Mouse (Mus musculus) heart, adult 2 months (tissue): ENCODE measurements around the gene Olfr576.

ENCODE experiments used
- CTCF ChIP-seq: fragments of 200-600 bp; IDR thresholded peaks from 2 replicates; pipeline ENCODE4 v1.8.1; 2022; ENCODE audit warnings: antibody characterized with exemption, mild to moderate bottlenecking, moderate library complexity
- EP300 ChIP-seq: fragments of 200-500 bp; IDR thresholded peaks from 2 replicates; pipeline ENCODE4 v1.6.1; 2011; ENCODE audit warnings: low read depth, low read length, control low read depth; ENCODE audit not compliant: insufficient read depth
- POLR2A ChIP-seq: fragments of 200-500 bp; IDR thresholded peaks from 2 replicates; pipeline ENCODE4 v1.6.1; 2011; ENCODE audit warnings: mild to moderate bottlenecking, low read depth, low read length, control low read depth; ENCODE audit not compliant: insufficient read depth

DNA sequence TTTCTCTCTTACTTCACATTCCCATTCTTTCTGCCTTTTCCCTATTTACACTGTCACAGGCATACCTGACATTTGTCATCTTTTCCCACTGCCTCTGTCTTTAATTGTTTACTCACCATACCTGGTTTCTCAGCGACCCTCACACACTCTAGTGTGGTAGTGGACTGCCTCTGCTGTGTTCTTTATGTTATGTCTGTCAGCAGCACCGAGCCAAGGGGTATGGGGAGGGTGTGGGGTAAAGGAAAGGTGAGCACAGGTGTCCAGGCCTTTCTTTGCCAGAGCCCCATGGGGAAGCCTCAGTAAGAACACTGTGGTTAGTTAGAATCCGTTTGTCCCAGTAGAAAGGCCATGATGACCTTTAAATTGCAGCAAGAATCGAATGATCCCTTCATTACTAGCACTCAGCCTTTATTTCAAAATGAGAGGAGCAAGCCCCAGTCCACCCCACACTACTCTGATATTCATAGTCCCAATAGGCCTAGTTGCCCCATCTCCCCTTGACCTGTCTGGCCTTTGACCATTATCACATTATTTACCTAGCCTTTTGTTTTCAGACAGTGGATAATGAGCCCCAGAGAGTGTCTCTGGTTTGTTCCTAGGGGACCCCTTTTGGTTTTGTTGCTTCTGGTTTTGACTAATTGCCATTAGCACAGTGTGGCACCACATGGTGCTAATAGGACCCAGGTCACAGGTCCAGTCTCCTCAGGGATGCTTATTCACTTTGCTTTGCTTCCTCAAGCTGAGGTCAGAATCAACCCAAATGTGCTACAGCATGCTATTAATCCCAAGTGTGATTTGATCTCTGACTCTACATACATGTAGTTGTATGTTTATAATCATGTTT is 45.2 kb upstream of the Olfr576 start, which contains the start of gene Olfr571:
- TF ChIP-seq POLR2A = no peak
- no peak for TF ChIP-seq CTCF
- TF ChIP-seq EP300 = no peak
